Comparison of ENCODE assay signal across 10 mouse cellular contexts in the genomic region with DNA sequence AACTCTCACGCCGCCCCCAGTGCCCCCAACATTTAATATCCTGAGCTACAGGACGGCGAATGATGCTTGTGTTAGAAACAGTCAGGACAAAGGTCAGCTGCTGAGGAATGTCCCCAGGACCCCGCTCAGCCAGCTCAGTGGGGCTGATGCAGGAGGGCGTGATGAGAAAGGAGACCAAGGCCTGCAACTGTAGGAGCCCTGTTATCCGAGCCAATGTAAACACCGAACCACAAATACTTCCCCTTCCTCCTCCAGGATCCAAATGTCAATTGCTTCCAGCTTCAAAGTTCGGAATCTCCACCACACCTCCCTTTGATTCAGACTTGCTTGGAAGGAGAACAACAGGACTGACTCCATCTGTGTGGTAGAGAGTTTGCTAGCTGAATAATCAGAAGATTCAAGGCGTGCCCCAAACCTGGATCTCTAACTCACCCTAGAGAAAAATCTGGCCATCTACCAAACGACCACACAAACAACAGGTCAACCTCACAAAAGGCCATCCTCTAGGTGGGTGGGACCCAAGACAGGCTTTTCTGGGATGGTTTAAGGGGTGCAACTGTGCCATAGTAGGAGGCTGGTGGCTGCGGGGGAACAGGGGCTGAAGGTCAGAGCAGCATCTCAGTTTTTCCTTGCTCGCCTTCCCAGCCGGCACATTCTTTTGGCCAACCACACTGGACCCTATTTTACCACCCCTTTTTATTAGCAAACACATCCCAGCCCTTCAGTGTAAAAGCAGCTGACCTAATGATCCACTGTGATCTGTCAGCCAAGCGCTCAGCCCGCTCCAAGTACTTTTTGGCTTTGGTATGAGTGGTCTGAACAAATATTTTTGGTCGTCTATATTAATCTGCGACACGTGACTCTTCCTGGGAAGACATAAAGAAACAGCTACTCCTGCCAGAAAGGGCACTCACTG.
DNase-seq lines count a peak whose midpoint lies in the region; ATAC-seq lines count a peak whose summit lies in the region.
"Had no signal": no experiment of that assay in that cellular context is flagged by ENCODE, and none has a peak within 500 bp of the region (broad histone marks: within the 10 kb centered on the region; RNA-seq: fewer than 3 reads in every experiment).

No protein-coding gene starts in this region.

- no peak for DNase-seq in kidney, adult 18-20 months
- peak; percentile 65 for DNase-seq in embryo, embryonic 10 days (ENCODE audit: low spot score)
- DNase-seq in lung, postnatal 4 days, result peak; percentile 6 to 28
- no peak for DNase-seq in forebrain, embryonic 11.5 days (ENCODE audit: low spot score)
- DNase-seq: cerebellum, adult 9-11 months; thymus, postnatal 14 days had no signal

- peak; percentile 86 for ATAC-seq in kidney, embryonic 14.5 days (ENCODE audit: low FRiP score, low TSS enrichment)
- ATAC-seq in embryonic facial prominence, embryonic 15.5 days (ENCODE audit: insufficient number of reproducible peaks, low FRiP score, low TSS enrichment, low read depth), result no peak
- no peak for ATAC-seq in forebrain, embryonic 11.5 days (replicated peaks; ENCODE audit: low FRiP score)
- no peak for ATAC-seq in frontal cortex, adult (ENCODE audit: low TSS enrichment)

- no peaks in the 10 kb centered on the region for H3K27me3 ChIP-seq in kidney, embryonic 14.5 days (ENCODE audit: control insufficient read depth, insufficient read depth, low read length)
- H3K27me3 ChIP-seq in embryonic facial prominence, embryonic 15.5 days, result no peaks in the 10 kb centered on the region
- H3K27me3 ChIP-seq in forebrain, embryonic 11.5 days (ENCODE audit: control insufficient read depth, insufficient read depth, low read length), result no peaks in the 10 kb centered on the region

- WGBS in kidney, embryonic 14.5 days, result 23% methylated on average over 19 of the region's 19 CpGs
- WGBS in embryonic facial prominence, embryonic 15.5 days, result 33% methylated on average over 19 of the region's 19 CpGs
- WGBS in forebrain, embryonic 11.5 days, result 71% methylated on average over 19 of the region's 19 CpGs

- no peak overlapping the region for H3K4me2 ChIP-seq in kidney, embryonic 14.5 days (replicated peaks; ENCODE audit: low read depth, low read length)
- H3K4me2 ChIP-seq in embryonic facial prominence, embryonic 15.5 days (replicated peaks), result no peak overlapping the region
- no peak overlapping the region for H3K4me2 ChIP-seq in forebrain, embryonic 11.5 days (ENCODE audit: low read depth, low read length, severe bottlenecking)

- H3K27ac ChIP-seq in kidney, embryonic 14.5 days (ENCODE audit: low read depth, low read length), result no peak overlapping the region; the same call in 1 of the 2 replicates
- peak overlapping the region; percentile 14; the same call in 1 of the 2 replicates for H3K27ac ChIP-seq in embryonic facial prominence, embryonic 15.5 days (replicated peaks)
- H3K27ac ChIP-seq in forebrain, embryonic 11.5 days (ENCODE audit: low read depth, low read length), result no peak overlapping the region

- H3K4me1 ChIP-seq in kidney, embryonic 14.5 days (ENCODE audit: control insufficient read depth, insufficient read depth, low read length), result peaks cover 16% of the 10 kb centered on the region
- H3K4me1 ChIP-seq in embryonic facial prominence, embryonic 15.5 days, result peaks cover 8% of the 10 kb centered on the region
- no peaks in the 10 kb centered on the region; the same call in 1 of the 2 replicates for H3K4me1 ChIP-seq in forebrain, embryonic 11.5 days (replicated peaks; ENCODE audit: control insufficient read depth, insufficient read depth, low read length)

- no peaks in the 10 kb centered on the region for H3K36me3 ChIP-seq in kidney, embryonic 14.5 days (ENCODE audit: control insufficient read depth, insufficient read depth, low read length)
- no peaks in the 10 kb centered on the region for H3K36me3 ChIP-seq in embryonic facial prominence, embryonic 15.5 days
- no peaks in the 10 kb centered on the region for H3K36me3 ChIP-seq in forebrain, embryonic 11.5 days (ENCODE audit: control insufficient read depth, insufficient read depth, low read length)

- H3K9me3 ChIP-seq in kidney, embryonic 14.5 days (ENCODE audit: control insufficient read depth, low read length), result no peaks in the 10 kb centered on the region
- no peaks in the 10 kb centered on the region for H3K9me3 ChIP-seq in embryonic facial prominence, embryonic 15.5 days (replicated peaks)
- no peaks in the 10 kb centered on the region for H3K9me3 ChIP-seq in forebrain, embryonic 11.5 days (ENCODE audit: control insufficient read depth, low read length)

- H3K9ac ChIP-seq in kidney, embryonic 14.5 days (ENCODE audit: low read depth, low read length), result no peak overlapping the region
- H3K9ac ChIP-seq in embryonic facial prominence, embryonic 15.5 days, result no peak overlapping the region
- no peak overlapping the region for H3K9ac ChIP-seq in forebrain, embryonic 11.5 days (ENCODE audit: low read length)

- no peak overlapping the region for H3K4me3 ChIP-seq in kidney, embryonic 14.5 days (ENCODE audit: low read length)
- H3K4me3 ChIP-seq in embryonic facial prominence, embryonic 15.5 days (replicated peaks), result no peak overlapping the region
- H3K4me3 ChIP-seq in forebrain, embryonic 11.5 days (ENCODE audit: low read depth, low read length), result no peak overlapping the region
- H3K4me3 ChIP-seq: erythroblast, embryonic 14.5 days had no signal

Comparison
In these comparisons a context has a peak if more than half of its experiments do, and no peak if none do; other contexts are left out.
1. DNase-seq: peak in embryo, embryonic 10 days (single experiment) and lung, postnatal 4 days (2 of 2); none in kidney, adult 18-20 months (single experiment) and forebrain, embryonic 11.5 days (single experiment).